Mouse (Mus musculus) embryo, embryonic 9.5 days (tissue): Measurements from ENCODE around the gene Dnmt3a.
A peak's percentile ranks its signal among the peaks of the same experiment; 100 is the strongest.

Experiments
- DNase-seq: peaks from one replicate; pipeline ENCODE4 v3.0.0-alpha.2; 2017; ENCODE audit errors: extremely low spot score

Dnmt3a gene

DNA sequence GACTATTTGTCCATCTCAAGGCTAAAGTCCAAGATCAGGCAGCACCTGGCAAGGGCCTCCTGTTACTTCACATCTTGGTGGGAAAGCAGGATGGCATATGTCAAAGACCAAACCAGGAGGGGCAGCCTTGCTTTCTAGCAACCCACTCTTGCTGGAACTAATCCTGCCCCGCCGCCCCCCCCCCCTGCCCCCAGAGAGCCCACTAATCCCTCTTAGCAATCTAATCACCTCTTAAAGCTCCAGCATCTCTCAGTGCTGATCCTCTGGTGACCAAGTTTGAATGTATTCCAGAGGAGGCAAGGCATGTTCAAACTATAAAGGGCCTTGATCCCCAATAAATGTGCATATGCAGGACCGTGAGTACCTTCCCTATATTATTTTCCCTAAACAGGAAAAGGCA, 18.8 kb upstream of the Dnmt3a start:
- DNase-seq: no peak

DNA sequence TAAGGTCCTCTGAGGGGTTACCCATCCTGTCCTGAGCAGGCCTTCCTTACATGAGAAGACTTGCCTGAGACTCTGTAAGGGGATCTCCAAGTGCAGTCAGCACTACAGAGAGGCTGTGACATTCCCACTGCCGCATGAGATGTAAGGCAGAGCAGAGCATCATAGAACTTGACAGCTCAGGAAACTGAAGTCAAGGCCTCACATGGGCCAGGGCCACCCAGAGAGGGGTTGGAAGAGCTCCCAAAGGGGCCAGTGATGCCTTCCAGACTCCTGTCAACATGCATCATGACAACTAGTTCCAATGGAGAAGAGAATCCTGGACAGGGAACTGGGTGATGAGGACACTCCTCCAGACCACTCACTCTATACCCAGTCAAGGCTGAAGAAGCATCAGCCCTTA, 18.3 kb upstream of the Dnmt3a start:
- DNase-seq: no peak

DNA sequence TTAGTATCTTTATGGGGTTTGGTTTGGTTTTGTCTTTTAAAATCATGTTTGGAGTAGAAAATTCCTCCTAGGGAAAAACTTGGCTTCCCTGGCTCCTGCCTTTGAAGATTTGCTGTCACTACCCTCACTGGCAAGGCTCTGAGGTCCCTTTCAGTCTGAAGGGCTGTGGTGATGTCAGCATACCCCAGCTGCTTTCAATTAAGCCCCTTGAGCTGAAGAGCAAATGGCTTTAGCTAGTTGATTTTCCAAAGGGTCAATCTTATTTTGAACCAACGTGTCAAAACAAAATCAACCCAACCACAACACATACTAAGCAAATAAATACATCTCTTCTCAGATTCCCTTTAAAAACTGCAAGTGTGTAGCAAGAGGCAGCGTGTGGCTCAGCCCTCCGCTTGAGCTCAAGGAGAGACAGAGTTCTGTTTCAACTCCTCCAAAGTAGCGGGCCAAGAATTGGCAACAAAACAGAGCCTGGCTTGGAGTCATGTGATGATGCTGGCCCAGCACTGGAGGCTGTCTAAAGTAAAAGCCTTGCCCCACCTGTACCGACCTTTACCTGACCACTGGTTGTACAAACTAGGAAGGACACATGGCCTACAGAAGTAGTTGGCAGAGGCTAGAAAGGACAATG, 17.3 kb upstream of the Dnmt3a start:
- peak; percentile 46 for DNase-seq

DNA sequence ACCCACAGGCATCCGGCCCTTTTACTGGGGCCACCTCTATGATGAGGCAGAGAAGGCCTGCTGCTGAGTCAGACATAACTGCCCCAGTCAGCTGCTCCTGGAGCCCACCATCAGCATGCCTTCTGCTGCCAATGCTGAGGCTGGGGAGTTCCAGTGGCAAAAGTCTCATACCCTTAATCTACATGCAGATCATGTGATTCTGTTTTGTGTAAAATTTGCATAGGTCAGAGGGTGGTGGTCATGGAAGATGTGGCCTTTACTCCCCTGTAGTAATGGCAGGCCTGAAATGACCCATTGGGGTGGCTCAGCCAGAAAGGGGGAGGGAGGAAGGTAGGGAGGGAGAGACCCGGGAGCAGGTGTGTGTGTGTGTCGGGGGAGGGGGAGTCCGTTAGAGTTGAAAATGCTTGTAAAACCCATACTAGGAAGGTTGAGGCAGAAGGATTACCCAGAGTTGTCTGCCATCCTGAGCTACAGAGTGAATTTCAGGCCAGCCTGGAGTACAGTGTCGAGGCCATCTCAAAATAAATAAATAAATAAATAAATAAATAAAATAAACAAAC, 16.1 kb upstream of the Dnmt3a start:
- no peak for DNase-seq

DNA sequence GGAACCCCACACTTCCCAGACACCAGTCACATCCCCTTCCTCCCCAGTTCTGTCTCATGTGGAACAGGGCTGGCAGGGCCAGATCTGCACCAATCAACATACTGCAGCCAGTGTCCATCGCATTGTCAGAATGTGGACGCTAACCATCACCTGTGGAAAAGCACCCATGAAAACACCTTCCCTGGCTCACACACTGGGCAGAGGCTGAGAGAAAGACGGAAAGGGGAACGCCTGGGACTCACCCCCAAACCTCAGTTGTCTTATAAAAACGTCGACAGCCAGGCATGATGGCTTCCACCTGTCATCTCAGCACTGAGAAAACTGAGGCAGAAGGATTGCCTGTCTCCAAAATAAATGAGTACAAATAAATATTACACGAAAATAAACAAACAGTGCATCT, 14.6 kb upstream of the Dnmt3a start:
- DNase-seq: no peak

DNA sequence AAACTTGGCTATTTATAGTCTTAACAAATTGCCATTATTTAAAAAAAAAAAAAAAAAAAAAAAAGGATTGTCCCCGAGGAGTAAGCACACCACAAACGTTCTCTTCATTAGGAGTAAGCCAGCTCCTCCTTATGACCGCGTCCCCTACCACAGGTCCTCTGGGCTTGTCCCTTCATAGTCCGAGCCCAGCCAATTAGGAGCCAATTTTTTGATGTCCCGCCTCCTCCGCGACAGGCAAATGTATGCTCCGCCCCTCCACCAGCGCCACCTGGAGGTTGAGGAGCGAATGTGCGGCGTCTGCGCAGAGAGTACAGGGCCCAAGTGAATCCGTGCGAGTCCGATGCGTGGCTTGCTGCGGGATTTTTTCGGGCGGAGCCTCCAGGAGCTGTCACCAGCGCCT, 14.1 kb upstream of the Dnmt3a start:
- peak; percentile 93 for DNase-seq

DNA sequence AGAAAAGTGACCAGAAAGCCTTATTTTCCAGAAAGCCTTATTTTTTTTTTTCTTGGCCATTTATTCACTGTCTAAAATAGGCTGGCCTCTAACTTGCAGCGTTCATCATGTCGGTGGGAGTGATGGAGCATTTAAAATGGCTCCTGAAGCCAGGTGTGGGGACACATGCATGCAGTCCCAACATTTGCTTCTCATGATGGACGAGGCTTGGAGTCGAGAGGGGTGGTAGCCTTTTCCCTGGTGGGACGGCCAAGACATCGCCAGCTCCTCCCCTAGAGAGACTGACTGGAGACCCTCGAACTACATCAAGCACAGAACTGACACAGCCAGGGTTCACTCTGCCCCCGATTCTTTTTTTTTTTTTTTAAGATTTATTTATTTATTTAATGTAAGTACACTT, 13.6 kb upstream of the Dnmt3a start:
- peak; percentile 35 for DNase-seq

DNA sequence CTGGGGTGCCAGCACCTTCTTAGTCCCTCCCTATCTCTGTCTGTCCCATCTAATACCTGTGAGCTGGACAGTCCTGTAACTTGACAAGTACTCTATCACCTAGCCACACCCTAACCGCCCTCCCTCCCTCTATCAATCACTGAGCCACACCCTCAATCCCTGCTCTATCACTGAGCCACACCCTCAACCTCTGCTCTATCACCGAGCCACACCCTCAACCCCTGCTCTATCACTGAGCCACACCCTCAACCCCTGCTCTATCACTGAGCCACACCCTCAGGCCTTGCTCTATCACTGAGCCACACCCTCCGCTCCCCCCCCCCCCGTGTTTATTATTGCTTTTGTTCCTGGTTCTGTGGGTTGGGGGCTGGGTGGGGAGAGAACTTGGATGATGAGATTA, 10.2 kb upstream of the Dnmt3a start:
- DNase-seq: no peak

DNA sequence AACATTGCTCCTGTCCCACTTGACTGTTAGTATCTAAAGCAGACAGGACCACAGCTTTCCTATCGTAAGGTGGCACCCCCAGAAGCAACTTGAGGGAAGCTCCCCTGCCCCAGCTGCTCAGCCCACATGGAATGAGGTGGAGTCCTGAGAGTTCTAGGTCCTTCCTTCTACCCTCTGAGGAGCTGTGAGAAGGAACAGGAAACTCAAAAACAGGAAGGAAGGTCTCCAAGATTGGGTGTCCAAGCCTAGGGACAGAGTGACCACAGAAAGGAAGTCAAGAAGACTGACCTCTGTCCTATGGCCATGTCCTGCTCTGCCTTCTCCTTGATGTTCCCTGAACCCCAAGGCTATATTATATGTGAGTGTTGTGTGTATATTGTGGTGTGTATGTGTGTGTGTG, 6.3 kb upstream of the Dnmt3a start:
- DNase-seq: no peak

DNA sequence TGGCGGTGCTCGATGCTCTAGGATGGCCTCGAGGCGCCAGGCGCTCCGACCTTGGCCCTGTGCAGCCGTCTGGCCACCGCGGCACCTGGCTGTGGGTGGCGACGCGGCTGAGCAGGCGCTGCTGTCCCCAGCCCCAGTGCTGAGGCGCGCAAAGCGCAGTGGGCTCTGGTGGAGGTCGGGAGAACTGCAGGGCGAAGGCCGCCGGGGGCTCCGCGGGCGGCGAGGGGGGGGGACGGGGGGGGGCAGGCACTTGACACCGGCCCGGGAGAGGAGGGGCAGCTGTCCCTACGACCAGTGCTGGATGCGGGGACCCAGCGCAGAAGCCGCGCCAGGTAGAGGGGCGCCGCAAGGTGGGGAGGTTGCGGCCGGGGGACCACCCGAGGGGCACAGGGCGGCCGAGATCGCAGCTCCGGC, 471 bp downstream of the Dnmt3a start:
- peak; percentile 83 for DNase-seq

DNA sequence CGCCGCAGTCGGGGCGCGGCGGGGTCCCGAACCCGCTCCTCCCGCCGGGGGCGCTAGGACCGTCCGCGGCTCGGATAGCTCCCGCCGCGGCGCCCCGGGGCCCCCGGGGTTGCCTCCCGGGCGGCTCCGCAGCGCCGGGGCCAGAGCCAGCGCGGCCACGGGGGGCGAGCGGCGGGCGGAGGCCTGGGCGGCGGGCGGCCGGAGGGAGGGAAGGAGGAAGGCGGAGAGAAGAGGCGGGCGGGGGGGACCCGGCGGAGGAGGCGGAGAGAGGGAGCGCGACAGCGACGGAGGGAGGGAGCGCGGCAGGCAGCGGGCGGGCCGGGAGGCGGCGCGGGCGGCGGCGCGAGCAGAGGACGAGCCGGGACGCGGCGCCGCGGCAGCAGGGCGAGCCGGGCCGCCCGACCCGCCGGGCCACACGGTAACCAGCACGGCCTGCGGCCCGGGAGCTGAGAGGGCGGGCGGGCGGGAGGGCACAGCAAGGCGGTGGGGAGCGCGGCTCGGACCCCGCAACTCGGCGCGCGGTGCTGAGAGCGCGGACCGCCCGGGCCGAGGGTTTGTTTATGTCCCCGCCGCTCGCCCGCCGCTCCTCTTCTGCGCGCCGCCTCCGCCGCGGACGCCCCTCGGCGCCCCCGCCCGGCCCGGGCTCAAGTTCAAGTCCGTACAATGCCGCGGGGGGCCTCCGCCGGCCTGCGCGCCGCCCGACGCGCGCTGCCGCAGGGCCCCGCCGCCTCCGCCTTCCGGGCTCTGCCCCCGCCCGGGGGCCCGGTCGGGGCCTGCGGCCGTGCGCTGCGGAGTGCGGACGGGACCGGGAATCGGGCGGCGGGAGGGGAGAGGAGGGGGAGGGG, 1.1 kb downstream of the Dnmt3a start:
- peak; percentile 50 for DNase-seq

DNA sequence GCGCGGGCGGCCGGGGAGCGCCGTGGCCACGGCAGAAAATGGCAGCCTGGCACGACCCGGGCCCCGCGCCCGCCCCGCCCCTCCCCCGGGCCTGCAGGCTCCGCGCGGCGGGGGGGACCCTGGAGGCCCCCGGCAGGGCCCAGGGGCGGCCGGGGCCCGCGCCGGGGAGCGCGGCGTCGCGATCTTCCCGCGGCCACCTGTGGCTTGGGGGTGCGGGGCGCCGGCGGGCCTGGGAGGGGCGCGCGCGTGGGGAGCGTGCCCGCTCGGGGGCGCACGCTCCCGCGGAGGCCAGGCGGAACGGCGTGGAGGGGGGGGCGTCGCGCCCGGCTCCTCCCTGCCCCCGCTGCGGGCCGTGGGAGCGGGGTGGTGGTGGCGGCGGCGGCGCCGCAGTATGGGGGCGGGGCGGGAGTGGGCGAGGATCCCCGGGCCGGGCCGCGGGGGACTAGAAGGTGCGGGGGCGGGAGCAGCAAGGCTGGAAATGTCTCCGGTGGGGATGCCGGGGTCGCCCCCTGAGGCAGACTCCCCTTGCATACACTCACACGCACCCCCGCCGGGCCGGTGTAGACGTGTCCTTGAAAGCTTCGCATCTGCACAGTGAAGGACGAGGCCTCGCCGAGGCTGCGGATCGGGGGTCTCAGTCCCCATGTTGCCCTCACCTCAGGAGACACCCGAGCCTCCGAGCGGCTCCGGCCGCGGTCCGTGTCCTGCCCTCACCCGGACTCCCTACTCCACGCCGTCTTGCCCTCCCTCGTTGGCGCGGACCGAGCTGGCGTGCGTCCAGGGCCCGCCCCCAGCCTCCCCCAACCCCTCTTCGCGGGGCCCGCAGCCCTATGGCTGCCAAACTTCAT, 2.0 kb downstream of the Dnmt3a start:
- peak; percentile 43 for DNase-seq

DNA sequence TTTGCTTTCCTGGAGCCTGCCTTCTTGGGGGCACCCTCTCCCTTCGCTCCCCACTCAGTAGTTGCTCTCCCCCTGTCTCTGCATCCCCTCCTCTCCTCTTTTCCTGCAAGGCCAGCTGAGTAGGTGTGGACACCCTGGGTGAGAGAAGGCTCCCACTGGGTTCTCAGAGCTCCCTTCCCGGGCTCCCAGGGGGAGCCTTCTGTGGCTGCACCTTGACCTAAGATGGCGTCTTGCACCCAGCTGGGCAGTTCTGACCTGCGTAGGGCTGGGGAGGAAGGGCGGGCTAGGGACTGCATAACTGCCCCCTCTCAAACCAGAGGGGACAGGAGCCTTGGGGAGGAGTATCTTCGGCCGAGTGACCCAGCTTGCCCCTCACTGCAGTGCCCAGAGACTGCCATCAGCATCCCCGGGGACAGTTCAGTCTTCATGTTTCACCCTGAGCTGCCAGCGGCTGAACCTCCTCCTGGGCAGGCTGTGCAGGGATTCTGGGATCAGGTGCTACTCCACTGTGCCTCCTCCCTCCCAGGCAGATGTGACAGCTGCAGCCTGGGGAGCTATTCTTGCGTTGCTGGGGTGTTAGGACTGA, 2.7 kb downstream of the Dnmt3a start:
- DNase-seq: no peak

DNA sequence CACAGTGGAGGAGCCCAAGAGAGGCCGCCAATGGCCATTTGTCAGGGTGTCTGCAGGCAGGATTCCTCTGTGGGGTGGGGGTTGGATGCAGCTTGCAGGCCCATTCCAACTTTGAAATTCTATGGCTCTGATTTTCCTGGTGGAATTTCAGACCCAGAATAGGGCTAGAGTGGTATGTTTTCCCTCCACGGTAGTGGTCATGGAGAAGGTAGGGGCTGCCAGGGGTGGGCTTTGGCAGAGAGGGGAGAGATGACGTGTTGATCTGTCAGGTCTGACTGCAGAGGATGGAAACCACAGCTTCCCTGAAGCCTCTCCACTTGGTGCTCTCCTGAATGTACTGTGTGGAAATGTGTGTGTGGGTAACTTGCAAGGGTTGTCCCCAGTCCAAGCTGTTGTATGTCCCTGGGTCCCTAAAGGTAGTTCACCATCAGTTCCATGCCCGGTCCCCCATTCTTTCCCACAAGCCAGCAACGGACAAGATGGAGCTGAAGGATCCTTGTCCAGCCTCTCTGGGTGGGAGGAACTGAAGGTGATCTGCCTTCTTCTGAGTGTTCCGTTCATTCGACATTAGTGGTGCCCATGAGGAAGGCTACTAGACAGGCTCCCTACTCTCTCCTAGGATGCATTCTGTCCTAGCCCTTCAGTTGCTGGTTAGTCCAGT, 3.8 kb downstream of the Dnmt3a start:
- DNase-seq: no peak

DNA sequence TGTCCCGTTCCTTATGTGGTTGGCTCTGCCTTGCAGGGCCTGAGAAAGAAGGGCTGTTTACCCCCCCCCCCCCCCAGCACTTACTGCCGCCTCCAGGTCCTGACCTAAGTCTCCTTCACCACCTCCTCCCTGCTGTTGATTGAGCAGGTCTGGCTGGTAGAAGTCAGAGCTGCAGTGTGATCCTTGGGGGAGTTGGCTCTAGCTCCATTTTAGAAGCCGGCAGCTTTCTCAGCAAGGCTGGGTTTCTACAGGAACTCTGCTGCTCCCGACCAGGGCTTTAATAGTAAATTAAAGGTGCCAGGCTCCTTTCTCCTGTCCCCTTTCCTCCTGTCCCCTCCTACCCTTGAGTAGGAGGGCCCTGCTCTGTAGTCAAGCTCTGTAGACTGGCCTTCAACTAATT, 4.6 kb downstream of the Dnmt3a start:
- no peak for DNase-seq

DNA sequence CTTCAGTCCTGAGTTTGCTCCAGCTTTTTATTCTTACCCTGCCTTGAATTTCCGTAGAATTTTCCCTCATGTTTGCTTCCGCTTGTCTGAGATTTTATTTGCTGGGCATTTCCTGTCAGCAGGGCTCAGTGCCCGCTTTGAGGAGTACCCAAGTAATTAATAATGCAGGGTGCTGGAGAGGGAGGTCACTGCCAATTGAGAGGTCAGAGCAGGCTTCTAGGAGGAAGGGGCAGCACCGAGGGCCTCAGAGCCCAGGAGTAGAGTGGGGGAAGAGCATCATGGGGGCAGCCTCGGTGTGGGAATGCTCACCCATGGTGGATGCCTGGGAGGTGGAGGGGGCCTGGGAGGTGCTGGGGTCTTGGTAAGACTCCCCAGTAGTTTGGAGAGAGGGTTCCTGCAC, 5.8 kb downstream of the Dnmt3a start:
- no peak for DNase-seq

DNA sequence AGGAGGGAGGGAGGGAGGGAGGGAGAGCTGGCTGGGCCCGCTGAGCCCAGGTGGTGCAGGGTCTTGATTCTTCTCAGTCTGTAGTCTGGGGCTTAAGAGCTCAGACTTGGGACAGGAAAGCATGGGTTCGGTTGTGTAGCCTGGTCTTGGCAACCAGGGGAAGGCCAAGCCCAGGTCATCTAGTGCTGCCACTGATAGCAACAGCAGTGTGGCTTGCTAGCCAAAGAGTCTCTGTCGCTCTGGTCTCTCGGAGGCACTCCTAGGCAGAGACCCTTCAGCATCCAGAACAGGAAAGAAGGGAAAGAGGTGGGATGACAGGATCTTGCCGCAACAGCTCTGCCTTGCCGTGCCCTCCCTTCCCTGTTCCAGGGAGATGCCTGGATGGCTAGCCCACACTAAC, 6.4 kb downstream of the Dnmt3a start:
- DNase-seq: no peak

DNA sequence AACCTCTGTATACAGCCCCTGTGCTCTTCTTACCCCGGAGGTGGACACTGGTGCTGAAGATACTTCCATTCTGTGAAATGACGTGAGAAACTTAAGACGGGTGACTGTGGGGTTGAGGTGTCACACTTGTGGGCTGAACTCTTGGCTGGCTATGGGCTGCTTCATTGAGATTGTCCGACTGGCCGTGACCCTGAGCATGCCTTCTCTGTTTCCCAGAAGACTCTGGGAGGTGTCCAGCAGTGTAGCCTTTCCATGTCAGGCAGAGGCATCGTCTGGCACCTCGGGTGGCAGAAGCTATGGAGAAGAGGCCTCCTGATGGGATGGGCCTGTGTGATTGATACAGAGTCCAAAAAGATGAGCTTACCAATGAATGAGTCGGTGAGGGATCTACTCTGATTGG, 7.3 kb downstream of the Dnmt3a start:
- no peak for DNase-seq

DNA sequence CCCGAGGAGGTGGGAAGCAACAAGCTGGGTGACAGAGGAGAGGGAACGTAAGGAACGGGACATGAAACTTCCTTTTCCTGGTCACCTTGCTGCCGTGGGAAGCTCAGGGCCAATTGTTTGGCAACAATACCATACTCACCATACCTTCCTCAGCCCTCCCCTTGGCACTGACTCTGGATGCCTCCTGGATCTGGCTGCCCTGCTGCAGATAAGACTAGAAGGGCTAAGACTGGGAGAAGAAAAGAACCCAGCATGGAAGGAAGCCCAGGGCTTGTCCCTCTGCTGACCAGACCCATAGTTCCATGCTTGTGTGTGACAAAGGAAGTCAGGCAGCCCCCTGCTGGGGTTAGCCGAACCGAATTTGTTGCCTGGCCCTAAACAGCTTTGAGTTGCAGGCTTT, 9.6 kb downstream of the Dnmt3a start:
- DNase-seq: no peak

DNA sequence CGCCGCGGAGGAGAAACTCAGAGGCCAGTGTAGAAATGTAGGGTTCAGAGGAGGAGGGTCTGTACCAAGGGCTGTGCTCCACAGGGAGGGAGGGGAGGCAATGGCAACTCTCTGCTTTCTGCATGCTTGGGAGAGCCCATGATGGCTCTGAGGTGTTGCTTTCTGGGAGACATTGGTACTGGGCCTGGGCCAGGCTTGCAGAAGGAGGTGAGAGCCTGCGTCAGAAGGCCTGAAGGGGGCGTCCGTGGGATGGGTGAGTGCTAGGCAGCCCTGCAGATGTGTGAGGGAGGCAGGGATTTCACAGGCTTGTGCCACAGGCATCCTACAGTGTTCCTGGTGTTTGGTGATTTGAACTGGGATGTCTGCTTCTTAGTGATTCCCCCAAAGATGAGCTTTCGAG, 11.2 kb downstream of the Dnmt3a start:
- no peak for DNase-seq

DNA sequence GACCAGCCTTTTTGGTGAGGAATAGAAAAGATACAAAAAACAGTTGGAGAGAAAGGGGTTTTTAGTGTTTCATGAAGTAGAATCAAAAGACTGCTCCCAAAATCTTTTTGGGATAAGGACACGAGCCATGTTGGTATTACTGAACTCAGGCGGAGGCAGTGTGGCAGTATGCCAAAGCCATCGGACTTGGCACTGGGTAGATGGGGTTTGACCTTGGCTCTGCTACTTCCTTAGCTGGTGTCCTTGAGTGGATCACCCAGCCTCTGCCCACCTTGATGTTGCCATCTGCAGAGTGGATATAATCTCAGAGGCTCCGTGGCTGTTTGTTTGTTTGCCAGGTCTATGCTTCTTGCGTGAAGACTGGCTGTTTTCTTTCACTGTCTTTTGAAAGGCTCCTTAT, 11.8 kb downstream of the Dnmt3a start:
- DNase-seq: no peak
